Mouse (Mus musculus) hindbrain, embryonic 11.5 days (tissue): ENCODE results near the gene Olfr433. TPM values are rescaled to one million over a fixed set of nuclear protein-coding genes. Genes with fewer than 3 reads are reported as not detected.
"Not testable (repeated sequence)": the region's sequence is repeated elsewhere in the genome, so short reads cannot be mapped to it uniquely, and the experiment has no call there.

Source experiments
- ATAC-seq: fragments of 200-750 bp; cut with Nextera tagmentation; 2 replicates; pipeline ENCODE4 v1.8.0; 2017; ENCODE audit warnings: mild to moderate bottlenecking, moderate TSS enrichment, moderate library complexity; ENCODE audit not compliant: low FRiP score
- DNase-seq: peaks from one replicate; pipeline ENCODE4 v3.0.0-alpha.2; 2015; ENCODE audit warnings: low spot score
- H3K27ac ChIP-seq: fragments of 300-500 bp; sonication (generic); 2 replicates; pipeline ENCODE4 v1.5.1; 2014; ENCODE audit warnings: mild to moderate bottlenecking, low read depth, low read length
- H3K27me3 ChIP-seq: fragments of 300-500 bp; sonication (generic); 2 replicates; pipeline ENCODE4 v1.6.1; 2014; ENCODE audit warnings: mild to moderate bottlenecking, low read length, moderate library complexity, mixed read lengths; ENCODE audit not compliant: control insufficient read depth, insufficient read depth
- H3K36me3 ChIP-seq: fragments of 300-500 bp; sonication (generic); 2 replicates; pipeline ENCODE4 v1.6.1; 2014; ENCODE audit warnings: mild to moderate bottlenecking, low read length, moderate library complexity, mixed read lengths; ENCODE audit not compliant: control insufficient read depth, insufficient read depth
- H3K4me1 ChIP-seq: fragments of 300-500 bp; sonication (generic); replicated peaks from 2 replicates; pipeline ENCODE4 v1.6.1; 2014; ENCODE audit warnings: low read length, mixed read lengths; ENCODE audit not compliant: control insufficient read depth, insufficient read depth
- H3K4me2 ChIP-seq: fragments of 300-500 bp; sonication (generic); replicated peaks from 2 replicates; pipeline ENCODE4 v1.6.1; 2014; ENCODE audit warnings: mild to moderate bottlenecking, low read depth, low read length
- H3K4me3 ChIP-seq: fragments of 300-500 bp; sonication (generic); 2 replicates; pipeline ENCODE4 v1.5.1; 2014; ENCODE audit warnings: low read depth, low read length
- H3K9ac ChIP-seq: fragments of 300-500 bp; sonication (generic); 2 replicates; pipeline ENCODE4 v1.6.1; 2014; ENCODE audit warnings: low read depth, low read length
- H3K9me3 ChIP-seq: fragments of 300-500 bp; sonication (generic); 2 replicates; pipeline ENCODE4 v1.6.1; 2016; ENCODE audit warnings: low read length; ENCODE audit not compliant: control insufficient read depth
- WGBS: fragments of 180-500 bp; shearing (Covaris S2); extraction: QIAGEN DNeasy Blood & Tissue Kit; methylation state at CpG from one replicate; pipeline ENCODE4 v1.1.7; 2014; 5-methylcytosine and 5-hydroxymethylcytosine counted together
- polyA plus RNA-seq: library from polyadenylated mRNA; unstranded; fragments of >200 nt; fragmentation: Nextera tagmentation; extraction: Ambion mirVana; gene quantifications from 2 replicates; pipeline ENCODE4 v1.2.1, GENCODE M21; 2014

Gene Olfr433
- polyA plus RNA-seq, 1 experiment from 2014 or later, result not detected

DNA sequence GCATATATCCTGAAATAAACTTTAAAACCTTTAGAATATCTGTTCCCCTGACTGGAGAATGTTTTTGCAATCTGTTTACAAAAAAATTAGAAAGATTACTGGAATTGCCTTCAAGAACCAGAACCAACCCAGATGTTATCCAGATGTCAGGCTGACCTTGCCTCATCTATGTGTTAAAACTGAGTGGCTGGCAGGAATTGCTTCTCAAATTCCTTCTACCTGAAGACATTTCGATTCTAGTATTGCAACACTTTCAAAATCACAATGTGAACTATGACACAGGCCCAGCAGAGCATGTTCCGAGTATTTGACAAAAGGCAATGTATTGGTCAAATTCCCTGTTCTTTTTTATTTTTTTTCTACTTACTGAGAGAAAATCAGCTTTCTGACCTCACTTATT lies 3.9 kb downstream of the Olfr433 start:
- Histone ChIP-seq H3K4me1 (no peaks in the 10 kb centered on the region), H3K36me3 (no peaks in the 10 kb centered on the region), H3K9ac (no peak overlapping the region), H3K27me3 (no peaks in the 10 kb centered on the region), H3K9me3 (no peaks in the 10 kb centered on the region), H3K4me3 (no peak overlapping the region), H3K4me2 (no peak overlapping the region), H3K27ac (no peak overlapping the region)
- DNase-seq, result no peak
- no peak for ATAC-seq
- 71% methylated on average over 2 of the region's 2 CpGs for WGBS

DNA sequence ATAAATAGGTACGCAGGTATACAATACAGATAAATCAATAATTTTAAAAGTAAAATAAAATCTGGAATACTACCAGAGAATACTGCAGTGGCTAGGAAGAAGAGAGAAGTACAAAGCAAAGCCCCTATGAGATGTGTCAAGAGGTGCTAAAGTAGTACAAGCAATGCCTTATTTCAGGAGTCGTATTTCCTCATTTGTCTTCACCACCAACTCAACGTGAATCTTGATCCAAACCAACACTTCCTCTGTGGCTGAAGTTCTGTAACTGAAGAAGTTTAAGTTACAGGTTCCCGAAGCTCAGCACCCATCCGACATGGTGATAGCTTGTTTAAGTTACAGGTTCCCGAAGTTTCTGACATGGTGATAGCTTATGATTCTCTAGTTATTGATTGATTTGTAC lies 7.7 kb downstream of the Olfr433 start:
- DNase-seq, H3K4me1 ChIP-seq, ATAC-seq, H3K4me2 ChIP-seq, H3K36me3 ChIP-seq, H3K9me3 ChIP-seq, H3K9ac ChIP-seq, H3K4me3 ChIP-seq, H3K27me3 ChIP-seq, H3K27ac ChIP-seq: not testable (repeated sequence)
- 90% methylated on average over 5 of the region's 6 CpGs for WGBS

DNA sequence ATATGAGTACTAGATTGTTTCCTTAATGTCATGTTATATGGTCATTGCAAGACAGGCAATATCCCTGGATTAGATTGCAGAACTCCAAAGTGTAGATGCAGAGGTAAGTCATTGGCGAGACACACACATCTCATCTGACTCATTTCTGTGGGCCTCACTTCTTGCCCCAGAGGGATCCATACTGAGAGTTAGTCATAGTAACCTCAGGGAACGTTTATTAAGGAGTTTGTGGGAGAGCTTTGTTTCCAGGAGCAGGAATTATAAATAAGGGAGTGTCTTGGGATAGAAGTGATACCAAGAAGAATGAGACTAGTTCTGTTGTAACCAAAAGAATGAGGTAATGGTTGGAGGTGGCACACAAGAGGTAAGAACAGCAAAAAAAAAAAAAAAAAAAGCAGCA lies 8.4 kb downstream of the Olfr433 start, which contains the start of gene Olfr432:
Olfr432 (plus strand) TSS at position 313 of the 400 bp plus-strand sequence.
- WGBS, result 73% methylated on average over 2 of the region's 2 CpGs

DNA sequence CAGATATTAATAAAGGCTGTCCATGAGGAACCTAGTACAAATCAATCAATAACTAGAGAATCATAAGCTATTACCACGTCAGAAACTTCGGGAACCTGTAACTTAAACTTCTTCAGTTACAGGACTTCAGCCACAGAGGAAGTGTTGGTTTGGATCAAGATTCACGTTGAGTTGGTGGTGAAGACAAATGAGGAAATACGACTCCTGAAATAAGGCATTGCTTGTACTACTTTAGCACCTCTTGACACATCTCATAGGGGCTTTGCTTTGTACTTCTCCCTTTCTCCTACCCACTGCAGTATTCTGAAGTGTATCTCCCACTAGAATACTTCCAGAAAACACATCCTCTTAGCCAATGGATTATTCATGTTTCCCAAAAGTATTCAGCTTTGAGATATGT lies 8.9 kb downstream of the Olfr433 start:
- not testable (repeated sequence) for H3K9me3 ChIP-seq, H3K27ac ChIP-seq, H3K4me1 ChIP-seq, H3K27me3 ChIP-seq, DNase-seq, H3K36me3 ChIP-seq, H3K4me3 ChIP-seq, H3K9ac ChIP-seq, H3K4me2 ChIP-seq, ATAC-seq
- 73% methylated on average over 4 of the region's 4 CpGs for WGBS

More for the DNA sequence above, 8.4 kb downstream of the Olfr433 start, which contains the start of gene Olfr432:
- no peaks in the 10 kb centered on the region for H3K4me1 ChIP-seq
- H3K4me2 ChIP-seq, result no peak within 1 kb of the TSS
- DNase-seq (no peak), ATAC-seq (no peak)
- H3K27ac ChIP-seq, result no peak within 1 kb of the TSS
- H3K4me3 ChIP-seq, result no peak within 1 kb of the TSS
- H3K27me3 ChIP-seq, result no peaks in the 10 kb centered on the region
- H3K9me3 ChIP-seq, result no peaks in the 10 kb centered on the region
- H3K36me3 ChIP-seq, result no peaks in the 10 kb centered on the region
- H3K9ac ChIP-seq, result no peak within 1 kb of the TSS

DNA sequence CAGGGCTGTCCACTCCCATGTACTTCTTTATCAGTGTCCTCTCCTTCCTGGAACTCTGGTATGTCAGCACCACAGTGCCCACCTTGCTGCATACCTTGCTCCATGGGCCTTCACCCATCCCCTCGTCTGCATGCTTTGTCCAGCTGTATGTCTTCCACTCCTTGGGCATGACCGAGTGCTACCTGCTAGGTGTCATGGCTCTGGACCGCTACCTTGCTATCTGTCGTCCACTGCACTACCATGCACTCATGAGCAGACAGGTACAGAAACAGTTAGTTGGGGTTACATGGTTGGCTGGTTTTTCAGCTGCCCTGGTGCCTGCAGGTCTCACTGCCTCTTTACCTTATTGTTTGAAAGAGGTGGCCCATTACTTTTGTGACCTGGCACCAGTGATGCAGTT lies 10.0 kb downstream of the Olfr433 start:
- WGBS, result 97% methylated on average over 4 of the region's 4 CpGs
- ATAC-seq, result no peak

DNA sequence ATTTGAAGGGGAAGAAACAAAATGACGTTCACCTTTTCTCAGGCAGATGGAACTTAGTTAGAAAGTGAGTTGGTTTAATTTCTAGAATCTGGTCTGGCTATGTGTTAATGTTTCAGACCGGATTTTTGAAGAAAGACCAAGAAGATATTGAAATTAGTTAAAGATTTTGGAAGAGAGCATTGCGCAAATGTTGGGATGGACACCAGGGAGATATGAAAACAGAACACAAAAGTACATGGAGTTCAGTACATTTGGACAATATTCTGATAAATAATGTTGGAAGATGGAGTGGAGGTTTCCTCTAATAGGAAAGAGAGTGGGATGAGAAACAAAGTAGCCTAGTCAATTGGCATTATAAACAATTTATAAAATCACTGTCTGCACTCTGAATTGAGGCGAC lies 11.0 kb downstream of the Olfr433 start:
- Histone ChIP-seq H3K4me3 (no peak overlapping the region), H3K9ac (no peak overlapping the region), H3K4me1 (no peaks in the 10 kb centered on the region), H3K27me3 (no peaks in the 10 kb centered on the region), H3K36me3 (no peaks in the 10 kb centered on the region), H3K9me3 (no peaks in the 10 kb centered on the region), H3K27ac (no peak overlapping the region), H3K4me2 (no peak overlapping the region)
- ATAC-seq (no peak), DNase-seq (no peak)
- 89% methylated on average over 4 of the region's 4 CpGs for WGBS

More for the DNA sequence above, 10.0 kb downstream of the Olfr433 start:
- Histone ChIP-seq H3K36me3 (no peaks in the 10 kb centered on the region), H3K4me2 (no peak overlapping the region), H3K27me3 (no peaks in the 10 kb centered on the region), H3K4me3 (no peak overlapping the region), H3K4me1 (no peaks in the 10 kb centered on the region), H3K27ac (no peak overlapping the region), H3K9me3 (no peaks in the 10 kb centered on the region), H3K9ac (no peak overlapping the region)
- DNase-seq, result no peak

DNA sequence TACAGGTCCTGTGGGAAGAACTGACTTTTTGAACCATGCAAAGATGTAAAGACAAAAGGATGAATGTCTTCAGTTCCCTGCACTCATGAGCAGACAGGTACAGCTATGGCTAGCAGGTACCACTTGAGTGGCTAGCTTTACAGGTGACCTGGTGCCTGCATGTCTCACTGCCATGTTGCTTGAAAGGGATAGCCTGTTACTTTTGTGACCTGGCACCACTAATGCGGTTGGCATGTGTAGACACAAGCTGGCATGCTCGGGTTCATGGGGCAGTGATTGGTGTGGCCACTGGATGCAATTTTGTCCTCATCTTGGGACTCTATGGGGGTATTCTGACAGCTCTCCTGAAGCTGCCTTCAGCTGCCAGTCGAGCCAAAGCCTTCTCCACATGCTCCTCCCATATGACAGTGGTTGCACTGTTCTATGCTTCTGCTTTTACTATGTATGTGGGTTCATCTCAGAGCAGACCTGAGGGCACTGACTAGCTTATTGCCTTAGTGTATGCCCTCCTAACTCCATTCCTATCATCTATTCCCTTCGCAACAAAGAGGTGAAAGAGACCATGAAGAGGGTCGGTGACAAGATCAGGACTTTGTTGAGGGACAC lies 11.5 kb downstream of the Olfr433 start:
- Histone ChIP-seq H3K27me3 (no peaks in the 10 kb centered on the region), H3K4me2 (no peak overlapping the region), H3K4me1 (no peaks in the 10 kb centered on the region), H3K27ac (no peak overlapping the region), H3K9me3 (no peaks in the 10 kb centered on the region), H3K36me3 (no peaks in the 10 kb centered on the region), H3K4me3 (no peak overlapping the region), H3K9ac (no peak overlapping the region)
- 85% methylated on average over 5 of the region's 5 CpGs for WGBS
- ATAC-seq, result 0 out of 2 replicates have a peak, but pooled peaks have one; percentile 13
- DNase-seq, result no peak

DNA sequence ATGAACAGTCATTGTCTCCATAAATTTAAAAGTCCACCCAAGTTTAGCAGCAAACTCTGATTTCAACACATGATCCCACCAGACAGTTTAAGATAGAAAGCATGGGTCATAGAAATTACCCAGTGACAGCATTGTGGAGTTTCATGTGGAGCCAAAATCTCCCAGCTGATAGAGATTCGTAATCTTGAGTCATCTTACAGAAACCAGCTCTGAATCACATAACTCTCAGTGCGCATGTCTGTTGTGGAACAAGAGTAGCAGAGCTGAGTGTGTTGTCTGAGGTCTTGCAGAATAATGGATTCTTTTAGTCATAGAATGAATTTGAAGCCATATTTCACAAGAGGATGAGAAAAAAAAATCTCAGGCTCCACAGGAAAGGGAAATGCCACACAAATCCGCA lies 12.5 kb downstream of the Olfr433 start:
- DNase-seq (no peak), ATAC-seq (no peak)
- no peak overlapping the region for H3K4me3 ChIP-seq
- 90% methylated on average over 3 of the region's 3 CpGs for WGBS
- no peaks in the 10 kb centered on the region for H3K4me1 ChIP-seq
- H3K4me2 ChIP-seq, result no peak overlapping the region
- H3K36me3 ChIP-seq, result no peaks in the 10 kb centered on the region
- H3K27ac ChIP-seq, result no peak overlapping the region
- H3K9ac ChIP-seq, result no peak overlapping the region
- no peaks in the 10 kb centered on the region for H3K27me3 ChIP-seq
- H3K9me3 ChIP-seq, result no peaks in the 10 kb centered on the region

DNA sequence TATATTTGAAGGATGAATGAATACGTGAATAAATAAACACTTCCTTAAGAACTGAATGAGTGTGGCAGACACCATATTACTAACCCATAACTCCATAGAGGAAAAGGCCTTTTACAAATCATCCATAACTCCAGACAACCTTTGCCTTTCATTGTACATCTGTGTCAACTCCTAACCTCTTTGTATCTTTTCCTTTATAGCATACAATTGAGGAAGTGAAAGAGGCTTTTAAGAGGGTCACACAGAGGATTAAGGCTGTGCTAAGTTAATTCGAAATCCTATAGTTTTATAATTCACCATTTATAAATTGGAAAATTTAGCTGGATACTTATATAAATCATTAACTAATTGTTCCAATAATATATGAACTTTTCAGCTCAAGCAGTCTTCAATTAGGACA lies 14.7 kb downstream of the Olfr433 start:
- H3K27me3 ChIP-seq, result no peaks in the 10 kb centered on the region
- WGBS, result 86% methylated on average over 2 of the region's 2 CpGs
- no peak overlapping the region for H3K9ac ChIP-seq
- no peaks in the 10 kb centered on the region for H3K9me3 ChIP-seq
- no peak overlapping the region for H3K4me2 ChIP-seq
- H3K27ac ChIP-seq, result no peak overlapping the region
- no peak for ATAC-seq
- no peak for DNase-seq
- no peak overlapping the region for H3K4me3 ChIP-seq
- no peaks in the 10 kb centered on the region for H3K36me3 ChIP-seq
- no peaks in the 10 kb centered on the region for H3K4me1 ChIP-seq
